Mouse (Mus musculus) urinary bladder, postnatal 36 days (tissue): ENCODE results near the gene Lpp.

Experiments
- DNase-seq, 2 experiments: peaks; one replicate each; pipeline ENCODE4 v3.0.0; 2022; ENCODE audit warnings: low spot score in 2 of 2, mixed read lengths in 1 of 2

Lpp gene

DNA sequence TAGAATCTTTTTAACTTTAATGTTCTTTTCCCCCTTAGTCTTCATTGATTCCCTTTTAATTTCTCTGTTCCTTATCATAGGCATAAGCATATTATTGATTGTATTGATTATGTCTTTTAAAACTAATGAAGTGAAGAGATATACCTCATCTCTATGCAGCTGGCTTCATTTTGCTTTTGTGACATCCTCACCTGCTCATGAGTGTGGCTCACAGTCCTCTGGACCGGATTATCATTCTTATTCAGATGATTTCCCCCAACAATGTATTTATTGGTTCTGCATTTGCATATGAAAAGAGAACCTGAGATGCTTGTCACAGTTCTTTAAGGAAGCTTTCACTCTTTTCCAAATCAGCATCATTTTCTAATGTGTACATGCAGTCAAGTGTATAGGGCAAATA, 408.5 kb downstream of the Lpp start:
- DNase-seq: no peak

DNA sequence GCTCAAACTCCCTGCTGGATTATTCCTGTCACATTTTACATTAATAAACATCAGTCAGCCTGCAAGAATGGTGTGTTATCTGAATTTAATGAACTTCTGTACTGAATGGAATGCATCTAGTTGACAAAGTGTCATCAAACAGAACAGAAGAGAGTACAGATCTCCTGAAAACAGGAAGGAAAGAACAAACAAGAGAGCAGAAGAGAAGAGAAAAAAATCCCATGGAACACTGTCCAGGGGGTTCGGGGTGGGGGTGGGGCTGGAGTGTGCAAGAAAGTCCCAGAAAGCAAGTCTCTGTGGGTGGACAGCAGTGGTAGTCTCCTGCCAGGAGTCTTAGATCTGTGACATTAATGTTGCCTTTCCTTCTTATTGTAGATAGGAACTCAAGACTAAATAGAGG, 412.8 kb downstream of the Lpp start:
- DNase-seq: no peak

DNA sequence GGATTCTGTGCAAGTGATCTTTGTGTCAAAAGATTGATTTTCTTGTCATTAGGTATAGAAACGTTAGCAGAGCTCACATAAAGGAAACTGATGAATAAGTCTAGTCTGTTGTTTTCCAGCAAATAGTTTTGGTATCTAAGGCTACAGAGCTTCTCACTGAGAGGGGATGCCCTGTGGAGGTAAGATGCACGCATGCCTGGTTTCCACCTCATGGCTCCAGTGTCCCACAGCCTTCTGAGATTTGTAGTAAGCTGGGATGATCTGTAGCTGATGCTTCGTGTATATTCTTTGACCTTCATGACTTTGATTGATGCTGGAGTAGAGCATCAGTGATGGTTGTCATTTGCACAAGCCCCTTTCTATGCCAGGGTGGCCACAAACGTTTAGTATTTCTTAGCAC, 414.3 kb downstream of the Lpp start:
- DNase-seq: no peak

DNA sequence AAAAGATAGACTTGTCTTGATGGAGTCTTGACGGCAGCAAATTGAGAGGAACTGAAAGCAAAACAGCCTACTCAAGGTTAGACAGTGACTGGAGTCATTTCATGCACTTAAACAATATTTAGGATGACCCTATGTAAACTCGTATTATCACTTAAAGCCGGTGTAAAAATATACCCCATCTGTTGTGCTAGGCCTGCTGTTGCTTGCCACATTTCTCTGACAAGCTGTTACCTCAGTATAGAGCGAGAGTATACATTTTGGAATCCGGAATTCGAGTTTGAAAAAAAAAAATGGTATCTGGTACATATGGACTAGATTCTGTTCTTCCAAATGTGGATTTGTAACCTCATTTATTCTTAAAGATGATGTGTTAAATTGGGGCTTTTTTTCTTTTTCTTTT, 416.5 kb downstream of the Lpp start:
- no peak for DNase-seq

DNA sequence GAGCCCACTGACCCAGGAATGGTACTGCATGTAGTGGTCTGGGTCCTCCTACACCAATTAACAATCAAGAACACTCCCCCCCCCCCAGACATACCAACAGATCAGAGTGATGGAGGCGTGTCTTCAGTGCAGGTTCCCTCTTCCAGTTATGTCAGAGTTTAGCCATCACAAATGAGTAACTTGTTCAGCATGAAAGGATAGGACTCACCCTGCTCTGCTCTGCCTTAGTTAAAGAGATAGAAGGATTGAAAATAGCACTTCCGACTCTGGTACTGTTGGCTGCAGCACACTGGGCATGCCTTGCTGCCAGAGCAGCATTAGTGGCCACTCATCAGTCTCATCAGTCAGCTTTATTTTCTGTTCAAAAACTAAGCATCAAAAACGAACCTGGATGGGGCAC, 423.3 kb downstream of the Lpp start:
- no peak for DNase-seq

DNA sequence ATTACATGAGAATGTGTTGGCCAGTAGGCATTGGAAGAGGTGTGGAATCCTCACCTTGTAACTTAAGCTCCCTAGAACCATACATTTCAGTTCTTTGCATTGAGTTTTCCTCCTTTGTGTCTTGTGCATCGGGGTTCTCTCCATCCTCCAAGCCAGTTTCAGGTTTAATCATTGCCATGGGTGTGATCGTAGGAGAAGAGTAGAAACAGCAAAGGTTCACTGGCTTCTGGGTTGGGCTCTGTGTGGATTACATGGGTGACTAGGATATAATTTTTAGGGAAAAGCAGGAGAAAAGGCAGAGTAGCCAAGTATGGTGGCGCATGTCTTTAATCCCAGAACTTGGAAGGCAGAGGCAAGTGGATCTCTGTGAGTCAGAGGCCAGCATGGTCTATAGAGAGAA, 424.1 kb downstream of the Lpp start:
- DNase-seq: no peak

DNA sequence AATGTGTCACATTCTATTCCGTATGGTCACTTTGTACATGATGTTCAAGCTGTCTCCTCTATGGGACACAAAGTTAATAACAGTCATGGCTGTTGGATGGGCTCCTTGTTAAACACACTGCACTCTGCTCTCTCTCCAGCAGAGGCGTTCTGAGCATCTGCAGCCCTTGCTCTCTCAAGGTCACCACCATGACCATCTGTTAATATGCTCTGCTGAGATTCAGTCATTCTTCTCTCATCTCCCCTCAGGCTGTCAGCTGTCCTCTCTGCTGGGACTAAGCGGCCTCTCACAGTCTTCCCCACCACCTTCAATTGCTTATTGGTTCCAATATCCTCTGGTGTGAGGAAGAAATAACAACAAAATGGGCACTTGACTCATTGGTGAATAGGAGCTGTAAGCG, 425.8 kb downstream of the Lpp start:
- no peak for DNase-seq

DNA sequence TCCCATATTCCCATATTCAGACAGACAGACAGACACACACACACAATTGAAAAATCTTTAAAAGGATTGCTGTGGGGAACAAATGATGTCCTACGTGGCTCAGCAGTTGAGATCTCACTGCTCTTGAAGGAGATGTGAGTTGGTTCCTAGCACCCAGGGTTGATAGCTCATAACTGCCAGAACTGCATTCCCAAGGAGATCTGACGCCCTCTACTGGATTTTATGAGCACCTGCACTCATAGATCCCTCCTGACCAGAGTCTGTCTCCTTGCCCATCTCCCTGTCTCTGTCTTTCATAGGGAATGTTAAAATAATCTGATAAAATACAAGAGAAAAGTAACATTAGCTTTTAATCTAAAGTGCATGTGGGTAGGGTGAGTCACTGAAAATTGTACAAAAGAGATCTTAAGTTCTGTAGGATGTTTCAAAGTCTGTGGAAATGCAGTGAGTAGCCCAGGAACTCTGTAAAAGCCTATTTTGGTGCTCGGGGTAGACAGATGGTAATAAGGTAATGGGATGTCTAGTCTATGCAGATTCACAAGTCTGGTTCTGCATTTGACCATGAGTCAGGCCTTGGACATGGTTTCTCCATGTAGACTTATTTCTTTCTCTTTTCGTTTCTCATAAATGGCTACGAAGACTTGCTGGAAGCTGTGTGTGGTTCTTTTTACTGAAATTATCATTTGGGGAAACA, 429.0 kb downstream of the Lpp start:
- DNase-seq: no peak

DNA sequence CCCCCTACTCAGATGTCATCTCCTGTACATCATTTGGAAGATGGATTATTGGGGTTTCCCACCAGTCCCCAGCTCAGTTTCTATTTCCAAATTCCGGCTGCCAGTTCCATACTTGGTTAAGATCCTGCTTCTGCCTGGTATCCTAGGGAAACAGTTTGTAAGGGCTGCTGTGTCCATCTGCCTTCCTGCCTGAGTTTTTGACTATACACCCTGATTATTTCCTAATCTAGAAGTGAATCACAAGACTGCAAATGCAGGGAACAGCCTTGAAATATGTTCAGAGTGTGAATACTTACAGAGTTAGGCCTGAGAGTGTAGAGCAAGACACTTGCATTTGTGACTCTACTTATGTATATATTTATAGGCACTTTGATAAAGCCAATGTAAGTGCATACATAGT, 429.6 kb downstream of the Lpp start:
- no peak for DNase-seq

DNA sequence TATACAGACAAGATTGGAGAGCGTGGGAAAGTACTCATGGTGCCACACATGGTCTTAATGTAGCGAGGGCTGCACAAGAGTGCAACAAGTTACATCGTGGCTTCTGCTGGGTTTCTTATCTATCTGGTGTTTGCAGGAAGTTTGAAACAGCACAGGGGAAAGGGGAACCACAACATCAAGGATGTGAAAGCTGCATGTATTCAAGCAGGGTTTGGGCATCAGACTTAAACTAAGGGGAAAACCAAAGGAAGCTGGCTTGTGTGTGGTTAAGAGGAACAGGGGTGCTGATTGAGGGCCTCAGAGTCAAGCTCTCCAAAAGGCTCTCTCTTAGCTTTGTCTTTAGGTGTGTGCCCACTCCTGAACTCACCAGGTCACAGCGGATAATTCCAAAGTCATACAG, 433.1 kb downstream of the Lpp start:
- no peak for DNase-seq

DNA sequence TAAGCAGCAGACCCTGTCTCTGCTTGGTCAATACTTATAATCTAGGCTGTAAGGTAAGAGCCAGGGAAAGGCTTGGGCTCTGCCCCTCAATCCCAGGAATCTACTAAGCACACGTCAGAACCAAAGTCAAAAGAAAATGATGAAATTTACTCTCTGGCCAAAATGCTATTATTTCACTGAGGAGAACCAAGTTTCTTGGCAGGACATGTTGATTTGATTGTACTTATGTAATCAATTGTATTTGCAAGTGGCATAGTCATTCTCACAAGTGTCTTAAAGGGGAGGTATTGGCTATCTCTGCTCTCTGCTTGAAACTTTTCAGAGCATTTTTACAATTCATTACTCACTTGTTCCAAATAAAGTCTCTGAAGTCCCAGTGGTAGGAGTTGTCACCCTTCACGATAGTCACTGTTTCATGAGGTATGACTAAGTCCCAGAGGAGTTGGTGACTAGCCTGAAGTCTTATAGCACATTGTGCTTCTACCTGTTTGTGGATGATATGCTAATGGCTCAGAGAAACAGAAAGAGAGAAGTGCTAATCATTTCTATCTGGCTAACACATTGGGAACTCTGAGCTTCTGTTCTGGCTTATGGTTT, 435.0 kb downstream of the Lpp start:
- no peak for DNase-seq

DNA sequence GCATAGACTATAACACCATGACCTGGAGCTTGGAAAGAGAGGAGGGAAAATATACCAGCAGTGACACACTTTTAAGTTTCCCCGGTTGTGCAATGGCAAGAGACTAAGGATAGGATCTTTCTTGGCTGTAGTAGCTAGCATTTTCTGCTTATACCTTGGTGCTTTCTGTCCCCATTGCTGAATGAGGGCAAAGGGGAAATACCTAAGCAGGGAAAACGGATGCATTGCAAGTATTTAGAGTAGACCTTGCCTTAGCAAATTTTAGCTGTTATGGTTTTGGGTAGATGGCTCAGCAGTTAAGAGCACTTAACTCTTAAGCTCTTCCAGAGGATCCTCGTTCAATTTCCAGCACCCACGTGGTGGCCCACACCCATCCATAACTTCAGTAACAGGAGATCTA, 436.6 kb downstream of the Lpp start:
- DNase-seq: no peak

DNA sequence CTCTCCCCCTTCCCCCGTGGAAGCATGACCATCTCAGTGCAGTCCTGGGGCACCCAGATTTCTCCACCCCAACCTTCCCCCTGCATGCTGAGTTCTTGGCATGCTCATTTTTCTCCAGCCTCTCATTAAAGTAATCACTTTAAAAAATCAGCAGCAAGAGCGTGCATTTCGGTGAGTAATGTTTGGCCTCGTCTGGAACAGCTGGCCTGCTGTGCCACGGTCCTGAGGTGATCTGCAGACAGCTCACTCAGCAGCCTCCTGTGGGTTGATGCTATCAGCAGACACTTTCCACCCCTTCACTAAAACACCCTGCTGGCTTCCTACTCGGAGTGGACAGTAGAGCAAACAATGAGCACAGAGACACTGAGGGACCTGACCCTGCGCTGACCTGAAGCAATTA, 437.6 kb downstream of the Lpp start:
- peak; percentile 6 to 16 for DNase-seq

DNA sequence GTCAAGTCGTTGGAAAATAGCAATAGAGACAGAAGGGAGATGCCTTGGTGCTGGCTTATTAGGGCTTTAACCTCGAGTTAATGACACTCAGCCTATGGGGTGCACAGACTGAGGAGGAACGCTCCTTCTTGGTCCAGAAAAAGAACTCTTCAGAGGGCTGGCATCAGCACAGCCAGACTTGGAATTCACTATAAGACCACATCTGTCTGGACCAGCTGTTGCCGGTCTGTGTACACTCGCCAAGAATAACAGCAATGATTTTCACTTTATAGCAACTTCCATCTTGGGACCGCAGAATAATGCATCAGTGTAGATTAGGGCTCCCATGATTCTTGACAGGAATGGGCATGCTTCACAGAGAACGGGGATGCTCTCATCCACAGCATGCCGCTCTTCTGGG, 439.9 kb downstream of the Lpp start:
- no peak for DNase-seq

DNA sequence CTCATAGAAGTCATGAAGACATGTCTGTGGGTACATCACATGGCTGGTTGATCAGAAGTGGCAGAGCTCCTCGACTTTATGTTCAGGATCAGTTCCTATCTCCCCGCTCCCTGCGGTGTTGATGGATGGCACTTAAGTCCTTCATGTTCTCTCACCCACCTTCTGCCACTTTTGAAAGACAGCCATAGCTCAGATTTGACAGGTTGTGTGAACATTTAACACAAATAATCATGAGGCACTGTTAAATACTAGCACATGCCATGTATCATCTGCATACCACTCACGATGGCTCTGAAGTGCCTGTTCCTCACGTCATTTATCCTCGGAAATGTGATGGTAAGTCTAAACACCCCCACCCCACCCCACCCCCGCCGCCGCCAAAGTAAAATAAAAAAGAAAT, 441.2 kb downstream of the Lpp start:
- no peak for DNase-seq

DNA sequence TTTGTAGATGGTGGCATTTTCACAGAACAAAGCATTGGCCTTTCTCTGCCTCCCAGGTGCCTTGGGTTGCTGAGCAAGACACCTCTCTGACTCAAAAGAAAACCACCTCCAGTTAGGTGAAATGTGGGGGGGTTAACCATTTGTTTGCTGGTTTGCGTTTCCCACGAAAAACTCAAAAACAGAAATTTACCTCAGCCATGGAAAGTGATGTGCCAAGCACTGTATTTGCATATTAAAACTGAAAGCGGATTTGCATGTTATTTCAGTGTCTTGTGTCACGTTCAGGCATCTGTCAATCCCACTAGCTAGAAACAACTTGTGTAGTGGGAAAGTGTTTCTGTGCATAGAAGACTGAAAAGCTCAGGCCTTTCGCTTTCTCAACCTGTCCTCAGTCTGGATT, 443.2 kb downstream of the Lpp start:
- DNase-seq: no peak

DNA sequence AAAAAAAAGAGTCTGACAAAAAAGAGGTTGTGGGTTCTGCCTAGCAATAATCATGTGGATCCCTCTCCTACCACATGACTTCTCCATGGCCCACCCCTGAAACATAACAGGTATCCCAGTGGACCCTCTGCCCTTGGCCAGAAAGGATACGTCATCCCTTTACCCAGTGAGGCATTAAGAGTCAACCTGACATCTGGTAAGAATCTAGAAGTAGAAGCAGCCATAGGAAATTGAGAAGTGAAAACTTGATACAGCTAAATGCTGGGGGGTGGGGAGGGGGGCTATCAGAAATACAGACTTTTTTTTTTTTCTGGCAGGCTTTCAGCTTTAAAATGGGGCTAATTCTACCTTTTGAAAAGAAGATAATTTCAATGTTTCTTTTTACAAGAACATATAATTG, 445.7 kb downstream of the Lpp start:
- no peak for DNase-seq

DNA sequence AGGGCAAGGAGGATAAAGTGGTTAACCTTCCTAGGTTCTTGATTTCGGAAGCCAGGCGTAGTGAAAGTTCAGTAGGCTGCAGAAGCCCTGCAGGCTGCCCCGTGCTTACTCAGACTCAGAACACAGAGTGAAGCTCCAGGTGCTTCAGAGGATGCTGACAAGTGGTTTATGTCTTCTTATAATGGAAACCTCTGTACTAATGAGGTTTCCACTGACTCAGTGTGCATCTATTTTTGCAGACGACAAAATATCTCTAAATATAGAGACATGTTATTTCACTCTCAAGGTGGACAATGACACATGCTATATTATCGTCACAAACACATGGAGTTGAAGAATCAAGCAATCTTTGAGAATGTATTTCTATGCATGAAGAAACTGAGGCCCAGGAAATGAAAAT, 446.8 kb downstream of the Lpp start:
- DNase-seq: no peak

DNA sequence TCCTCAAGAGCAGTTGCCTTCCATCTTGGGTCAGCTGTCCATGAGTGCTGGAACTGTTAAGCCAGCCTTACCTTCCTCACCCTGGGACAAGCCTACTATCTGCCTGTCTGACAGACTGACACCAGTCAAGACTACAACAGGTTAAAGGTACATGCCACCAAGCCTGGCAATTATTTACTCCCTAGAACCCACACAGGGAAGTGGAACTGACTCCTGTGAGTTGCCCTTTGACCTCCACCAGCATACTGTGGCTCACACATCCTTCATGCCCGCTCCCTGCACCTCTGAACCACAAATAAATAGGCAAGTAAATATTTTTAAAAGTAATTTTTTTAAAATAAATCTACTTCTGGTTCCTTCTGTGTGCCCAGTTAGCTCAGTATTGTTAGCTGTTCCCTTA, 452.8 kb downstream of the Lpp start:
- no peak for DNase-seq

DNA sequence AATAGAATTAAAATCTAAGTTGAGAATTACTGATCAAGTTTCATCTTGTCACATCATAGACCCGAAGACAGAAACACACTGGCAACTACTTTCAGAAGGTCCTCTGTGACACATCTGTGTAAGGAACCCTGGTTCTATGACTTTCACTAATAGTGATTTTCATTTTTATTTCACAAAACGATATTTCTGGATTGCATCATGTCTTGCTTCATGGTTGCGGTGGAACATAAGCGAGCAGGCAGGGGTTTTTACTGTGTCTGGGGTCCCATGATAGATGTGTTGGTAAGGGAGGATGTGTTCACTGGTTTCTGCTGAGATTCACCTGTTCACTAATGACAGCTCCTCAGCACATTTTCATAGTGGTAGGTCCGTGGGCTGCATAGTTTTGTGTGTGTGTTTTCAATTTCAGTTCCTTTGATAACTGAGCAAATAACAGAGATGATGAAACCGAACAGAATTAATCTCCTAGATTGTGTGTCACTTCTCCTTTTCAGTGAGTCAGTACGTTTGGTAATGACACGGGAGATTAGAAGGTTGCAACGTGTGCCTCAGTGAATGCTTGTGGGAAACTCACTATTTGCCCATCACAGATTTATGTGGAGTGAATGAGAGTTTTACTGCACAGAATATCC, 466.3 kb downstream of the Lpp start:
- no peak for DNase-seq

DNA sequence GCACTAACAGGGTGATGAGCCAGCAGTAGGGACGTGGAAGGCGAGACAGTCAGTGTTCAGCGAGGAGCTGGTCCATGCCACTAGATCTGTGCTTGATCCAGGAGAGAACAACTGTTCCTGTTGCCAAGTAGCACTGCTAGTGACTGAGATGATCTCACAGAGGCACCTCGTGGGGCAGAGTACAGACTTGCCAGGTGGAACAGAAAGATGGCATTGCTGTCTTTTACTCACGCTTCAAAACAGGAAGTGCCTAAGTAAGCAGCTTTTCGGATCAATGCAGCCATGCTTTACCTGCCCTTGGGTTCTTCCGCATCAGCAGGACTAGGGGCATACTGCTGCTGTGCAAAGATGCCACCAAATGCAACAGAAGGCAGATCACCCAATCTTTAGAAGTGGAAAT, 467.1 kb downstream of the Lpp start:
- DNase-seq: no peak

DNA sequence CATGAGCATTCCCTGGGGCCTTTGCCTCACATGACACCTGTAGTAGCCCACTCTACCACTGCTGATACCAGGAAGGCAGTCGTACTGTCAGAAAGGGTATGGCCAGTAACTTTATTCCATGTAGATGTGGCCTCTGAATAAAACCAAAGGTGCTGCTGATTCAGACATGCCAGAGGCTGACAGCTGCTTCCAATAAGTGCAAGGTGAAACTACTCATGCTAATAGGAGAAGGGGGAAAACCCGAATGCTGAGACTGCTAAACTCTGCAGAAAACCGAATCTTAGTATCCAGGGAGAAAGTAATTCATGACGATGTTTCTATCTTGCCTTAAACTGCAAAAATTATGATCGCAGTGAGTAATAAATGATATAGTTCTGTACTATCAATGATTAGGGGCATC, 468.1 kb downstream of the Lpp start:
- DNase-seq: no peak

DNA sequence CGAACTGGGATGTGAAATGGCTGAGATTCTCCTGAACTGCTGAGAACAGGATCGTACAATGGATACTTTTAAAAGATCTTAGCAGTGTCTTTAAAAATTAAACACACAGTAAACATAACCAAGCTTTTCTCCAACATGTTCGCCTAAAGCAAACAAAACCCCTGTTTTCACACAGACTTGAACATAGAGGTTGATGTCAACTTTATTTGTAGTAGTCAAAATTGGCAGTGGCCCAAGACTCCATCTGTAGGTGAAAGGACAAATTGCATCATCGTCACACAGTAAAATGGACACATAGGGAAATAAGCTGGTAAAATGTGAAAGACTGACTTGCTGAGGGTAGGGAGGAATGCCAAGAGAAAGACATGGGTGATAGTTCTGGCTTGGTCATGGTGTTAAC, 480.9 kb downstream of the Lpp start:
- peak; percentile 44 to 54 for DNase-seq

DNA sequence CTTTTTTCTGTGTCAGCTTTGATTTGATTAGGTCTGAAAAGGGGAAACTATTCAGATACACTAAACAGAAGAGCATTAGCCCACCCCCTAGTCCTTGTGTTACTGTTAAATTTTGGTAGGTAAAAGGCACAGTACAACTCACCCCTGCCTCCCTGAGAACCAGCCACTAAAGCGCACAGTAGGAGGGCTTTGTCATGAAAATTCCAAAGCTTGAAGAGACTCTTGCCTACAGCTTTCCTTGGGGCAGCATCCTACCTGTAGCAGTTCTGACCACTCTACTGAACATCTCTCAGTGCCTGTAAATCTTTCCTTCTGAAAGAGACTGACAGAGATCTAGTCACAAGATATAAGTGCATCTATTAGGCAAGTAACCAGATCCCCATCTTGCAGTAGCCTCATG, 482.4 kb downstream of the Lpp start:
- DNase-seq: no peak
